Mouse (Mus musculus) urinary bladder, postnatal 14 days (tissue): ENCODE data around the gene Galk1.
A peak's percentile ranks its signal among the peaks of the same experiment; 100 is the strongest.

ENCODE experiments used
- DNase-seq: peaks from one replicate; pipeline ENCODE4 v3.0.0; 2021; ENCODE audit warnings: low spot score

Gene Galk1

GRCm38 (mm10) chr11:116009661-116010060, 2.9 kb downstream of the Galk1 start:
- DNase-seq, result no peak

DNA sequence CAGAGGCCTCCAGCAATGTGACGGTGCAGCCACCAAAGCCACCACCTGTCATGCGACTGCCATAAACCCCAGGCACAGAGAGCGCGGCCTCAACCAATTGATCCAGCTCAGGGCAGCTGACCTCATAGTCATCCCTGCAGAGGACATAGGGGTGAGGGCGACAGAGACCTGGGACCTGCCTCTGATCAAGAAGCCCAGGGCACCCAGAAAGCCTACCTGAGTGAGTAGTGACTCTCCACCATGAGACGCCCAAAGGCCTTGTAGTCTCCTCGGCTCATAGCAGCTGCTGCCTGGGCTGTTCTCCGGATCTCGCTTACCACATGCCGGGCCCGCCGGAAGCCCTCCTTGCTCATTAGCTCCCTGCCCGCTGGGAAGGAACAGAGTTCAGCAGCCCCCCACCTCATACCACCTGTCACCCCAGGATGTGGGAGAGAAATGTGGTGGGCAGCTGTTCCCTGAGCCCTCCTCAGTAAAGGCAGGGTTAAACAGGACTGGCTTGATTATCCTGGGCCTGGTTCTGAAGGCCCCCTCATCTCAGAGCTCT, 3.6 kb downstream of the Galk1 start:
- DNase-seq, result no peak

- DNase-seq, result no peak
Measured at GRCm38 (mm10) chr11:116008411-116008810, 4.1 kb downstream of the Galk1 start.

GRCm38 (mm10) chr11:116007095-116007850, 5.2 kb downstream of the Galk1 start:
- no peak for DNase-seq

- no peak for DNase-seq
Measured at GRCm38 (mm10) chr11:116005701-116006419, 6.7 kb downstream of the Galk1 start.

- peak; percentile 79 for DNase-seq
Measured at GRCm38 (mm10) chr11:116004840-116005700, 7.4 kb downstream of the Galk1 start.

- DNase-seq, result no peak
Measured at GRCm38 (mm10) chr11:116004186-116004823, 8.2 kb downstream of the Galk1 start.

DNA sequence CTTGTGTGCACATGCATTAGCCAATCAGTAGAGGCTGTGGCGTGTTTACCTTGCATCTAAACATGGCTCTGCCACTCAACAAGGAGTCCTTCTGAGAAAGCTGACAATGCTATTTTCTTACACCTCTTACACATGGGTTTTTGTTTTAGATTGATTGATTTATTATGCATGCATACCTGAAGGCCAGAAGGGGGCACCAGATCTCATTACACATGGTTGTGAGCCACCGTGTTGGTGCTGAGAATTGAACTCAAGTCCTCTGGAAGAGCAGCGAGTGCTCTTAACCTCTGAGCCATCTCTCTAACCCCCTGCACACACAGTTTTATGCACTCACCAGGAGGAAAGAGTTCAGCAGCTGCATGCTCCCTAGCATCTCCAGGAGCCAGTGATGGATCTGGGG, 9.6 kb downstream of the Galk1 start:
- DNase-seq, result no peak

GRCm38 (mm10) chr11:116001725-116002124, 10.8 kb downstream of the Galk1 start:
- no peak for DNase-seq

DNA sequence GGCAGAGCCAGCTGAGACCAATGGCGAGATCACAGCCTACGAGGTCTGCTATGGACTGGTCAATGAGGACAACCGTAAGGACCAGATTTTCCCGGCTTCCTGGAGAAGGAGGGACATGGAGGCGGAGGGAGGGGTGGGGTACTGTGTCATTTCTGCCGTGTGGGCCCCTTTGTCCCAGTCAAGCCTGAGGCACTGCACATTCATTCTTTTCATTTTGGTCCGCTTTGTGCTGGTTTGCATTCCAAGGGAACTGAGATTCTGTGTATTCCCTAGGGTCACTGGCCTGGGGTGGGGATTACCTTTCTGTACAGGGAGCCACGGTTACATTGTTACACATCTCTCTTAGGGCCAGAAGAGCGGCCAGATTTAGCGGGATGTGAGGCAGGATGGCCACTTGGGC, 11.9 kb downstream of the Galk1 start:
- DNase-seq, result no peak

DNA sequence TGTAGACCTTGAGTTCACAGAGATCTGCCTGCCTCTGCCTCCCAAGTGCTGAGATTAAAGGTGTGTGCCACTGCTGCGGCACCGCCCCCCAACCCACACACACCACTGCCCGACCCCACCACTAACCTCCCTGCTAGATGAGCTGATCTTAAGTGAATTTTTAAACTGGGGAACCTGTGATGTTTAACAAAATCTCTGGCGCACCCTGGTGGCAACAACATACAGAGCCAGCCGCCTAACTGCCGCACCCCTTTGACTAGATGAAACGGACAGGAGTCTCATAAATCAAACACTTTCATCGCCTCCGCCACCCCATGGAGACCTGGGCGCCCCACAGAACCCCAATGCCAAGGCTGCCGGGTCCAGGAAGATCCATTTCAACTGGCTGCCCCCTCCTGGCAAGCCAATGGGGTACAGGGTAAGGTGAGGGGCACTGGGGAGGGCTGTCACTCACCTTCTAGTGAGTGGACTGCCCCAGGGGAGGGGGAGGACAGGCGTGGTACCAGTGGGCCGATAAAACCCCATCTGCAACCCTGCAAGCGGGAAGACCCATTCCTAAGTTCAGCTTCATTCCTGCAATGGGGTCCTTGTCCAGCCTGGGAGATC, 12.9 kb downstream of the Galk1 start:
- peak; percentile 77 for DNase-seq

- DNase-seq, result no peak
Measured at GRCm38 (mm10) chr11:115999027-115999426, 13.5 kb downstream of the Galk1 start.

GRCm38 (mm10) chr11:115997662-115998061, 14.9 kb downstream of the Galk1 start:
- no peak for DNase-seq

- DNase-seq, result no peak
Measured at GRCm38 (mm10) chr11:115997047-115997446, 15.5 kb downstream of the Galk1 start.

DNA sequence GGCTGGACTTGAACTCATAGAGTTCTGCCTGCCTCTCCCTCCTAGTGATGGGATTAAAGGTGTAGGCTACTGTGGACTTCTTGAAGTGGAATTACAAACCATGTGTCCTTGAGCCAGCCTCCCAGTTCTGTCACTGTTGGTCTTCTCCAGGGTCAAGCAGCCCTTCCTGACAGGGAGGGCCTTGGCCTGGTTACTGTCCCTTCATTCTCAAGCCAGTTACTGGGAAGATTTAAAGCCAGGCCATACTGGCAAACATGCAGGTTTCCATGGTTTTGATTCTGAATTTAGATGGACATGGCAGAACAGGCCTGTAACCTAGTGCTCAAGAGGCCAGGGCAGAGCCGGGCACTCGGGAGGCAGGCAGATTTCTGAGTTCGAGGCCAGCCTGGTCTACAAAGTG, 17.3 kb downstream of the Galk1 start:
- no peak for DNase-seq

DNA sequence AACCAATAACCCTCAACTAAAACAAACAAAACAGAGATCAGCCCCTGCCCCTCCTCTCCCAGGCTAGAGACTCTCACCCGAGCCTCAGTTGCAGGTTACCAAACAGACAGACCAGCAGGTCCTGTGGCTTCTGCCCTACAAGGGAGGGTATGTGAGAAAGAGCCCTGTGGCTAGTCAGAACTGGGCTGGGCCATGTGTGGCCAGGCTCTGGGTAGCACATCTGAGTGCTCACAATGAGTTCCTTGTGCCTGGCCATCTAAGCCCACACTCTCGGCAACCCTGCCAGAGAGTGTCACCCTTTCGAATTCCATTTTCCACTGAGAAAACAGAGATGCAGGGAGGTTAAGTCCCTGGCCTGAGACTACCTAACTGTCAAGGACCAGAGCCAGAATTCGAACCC, 20.4 kb downstream of the Galk1 start:
- DNase-seq, result no peak

- DNase-seq, result no peak
Measured at GRCm38 (mm10) chr11:115989686-115990085, 22.8 kb downstream of the Galk1 start.

- no peak for DNase-seq
Measured at GRCm38 (mm10) chr11:115983291-115983690, 29.2 kb downstream of the Galk1 start.

- no peak for DNase-seq
Measured at GRCm38 (mm10) chr11:115982472-115982871, 30.0 kb downstream of the Galk1 start.

DNA sequence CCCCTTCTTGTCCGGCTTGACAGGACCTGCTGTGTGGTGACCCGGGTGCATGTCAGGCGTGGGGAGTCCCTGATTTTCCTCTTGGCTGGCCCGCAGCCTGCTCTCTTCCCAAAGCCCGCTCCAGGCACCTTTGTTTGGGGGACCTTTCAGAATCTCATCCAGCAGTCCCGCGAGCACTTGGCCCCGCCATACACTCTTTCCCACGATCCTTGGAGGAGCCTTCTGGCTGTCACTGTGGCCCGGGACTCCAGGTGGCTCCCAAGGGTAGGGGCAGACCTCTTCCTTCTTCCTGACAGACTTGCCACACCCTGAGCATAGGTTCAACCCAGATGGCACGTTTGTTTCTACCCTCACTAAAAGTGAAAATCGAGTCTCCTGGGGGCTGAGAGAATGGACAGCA, 37.0 kb downstream of the Galk1 start:
- no peak for DNase-seq

DNA sequence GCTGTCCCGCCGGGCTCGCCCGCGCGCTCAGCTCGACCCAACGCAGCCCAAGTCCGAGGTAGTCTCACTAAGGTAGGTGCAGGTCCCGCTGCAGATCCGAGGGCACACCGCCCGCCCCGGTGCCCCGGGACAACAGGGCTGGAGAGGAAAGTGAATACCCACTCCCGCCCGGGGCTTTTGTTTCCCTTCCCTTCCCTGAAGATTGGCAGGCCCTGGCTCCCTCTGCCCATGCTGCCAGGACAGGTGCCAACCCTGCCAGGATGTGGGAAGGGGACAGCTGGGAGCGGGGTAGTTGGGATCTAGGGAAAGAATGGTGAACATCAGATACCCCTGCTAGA, 37.5 kb downstream of the Galk1 start:
- DNase-seq, result no peak
